Mouse (Mus musculus) embryonic fibroblast, embryonic 13.5 days (primary cell): ENCODE results near the gene Thap3.
A peak's percentile ranks its signal among the peaks of the same experiment; 100 is the strongest.

Experiments
- CTCF ChIP-seq: IDR thresholded peaks from 2 replicates; pipeline ENCODE4 v1.5.1; 2011; ENCODE audit warnings: mild to moderate bottlenecking, control low read depth, low read length, moderate library complexity, borderline replicate concordance; ENCODE audit not compliant: insufficient read depth
- POLR2A ChIP-seq: IDR thresholded peaks from 2 replicates; pipeline ENCODE4 v1.6.1; 2011; ENCODE audit warnings: low read depth, mild to moderate bottlenecking, control low read depth, low read length, moderate library complexity

- peak; percentile 98 for TF ChIP-seq POLR2A
- TF ChIP-seq CTCF, result no peak
These were observed 19.9 kb upstream of the Thap3 start, which contains the start of gene Klhl21 for GRCm38 (mm10) chr4:152008622-152009075.
